In the genomic region with DNA sequence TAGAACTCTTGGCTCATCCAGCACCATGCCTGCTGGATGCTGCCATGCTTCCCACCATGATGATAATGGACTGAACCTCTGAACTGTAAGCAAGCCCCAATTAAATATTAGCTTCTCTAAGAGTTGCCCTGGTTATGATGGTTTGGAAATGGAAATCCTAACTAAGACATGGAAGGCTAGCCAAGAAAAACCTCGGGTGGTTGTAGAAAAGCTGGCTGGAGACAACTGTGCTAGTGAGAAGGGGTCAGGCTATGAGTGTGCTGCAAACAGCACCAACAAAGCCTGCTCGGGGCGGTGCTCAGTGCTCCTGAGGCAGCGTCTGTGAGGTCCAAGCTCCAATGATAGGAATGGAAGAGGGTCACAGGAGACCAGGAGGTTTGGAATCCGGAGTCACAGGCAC, we compare ENCODE assay signal across 28 mouse cellular contexts.
"Had no signal": no experiment of that assay in that cellular context is flagged by ENCODE, and none has a peak within 500 bp of the region (broad histone marks: within the 10 kb centered on the region; RNA-seq: fewer than 3 reads in every experiment).

No protein-coding gene starts in this region.

- H3K4me2 ChIP-seq: embryonic facial prominence, embryonic 12.5 days; embryonic facial prominence, embryonic 13.5 days; embryonic facial prominence, embryonic 15.5 days; forebrain, embryonic 12.5 days; forebrain, embryonic 13.5 days; forebrain, embryonic 15.5 days had no signal

- ATAC-seq: forebrain, embryonic 13.5 days; forebrain, embryonic 14.5 days; forebrain, embryonic 15.5 days; forebrain, embryonic 16.5 days; forebrain, postnatal 0 days had no signal

- H3K27ac ChIP-seq: embryonic facial prominence, embryonic 10.5 days; embryonic facial prominence, embryonic 12.5 days; embryonic facial prominence, embryonic 13.5 days; embryonic facial prominence, embryonic 15.5 days; forebrain, embryonic 10.5 days; forebrain, embryonic 12.5 days; forebrain, embryonic 13.5 days; forebrain, embryonic 15.5 days; gastrocnemius, adult 2 months had no signal

- DNase-seq: cerebellum, adult 18-20 months; cerebellum, adult 2 months; cerebellum, adult 8-10 months; cerebellum, adult 9-10 months; cerebellum, adult 9-11 months; cerebellum, postnatal 10 days; cerebellum, postnatal 14 days; cerebellum, postnatal 25 days; cerebellum, postnatal 36 days; embryo, embryonic 11 days; forebrain, postnatal 0 days; gastrocnemius, adult 2 months; gastrocnemius, postnatal 10 days; gastrocnemius, postnatal 14 days; gastrocnemius, postnatal 25 days; gastrocnemius, postnatal 36 days; heart, adult 11 months had no signal

- H3K9me3 ChIP-seq: embryonic facial prominence, embryonic 10.5 days; embryonic facial prominence, embryonic 12.5 days; embryonic facial prominence, embryonic 13.5 days; embryonic facial prominence, embryonic 15.5 days; forebrain, embryonic 10.5 days; forebrain, embryonic 12.5 days; forebrain, embryonic 13.5 days; forebrain, embryonic 15.5 days had no signal

- H3K27me3 ChIP-seq: embryonic facial prominence, embryonic 12.5 days; embryonic facial prominence, embryonic 13.5 days; embryonic facial prominence, embryonic 15.5 days; forebrain, embryonic 12.5 days; forebrain, embryonic 13.5 days; forebrain, embryonic 15.5 days had no signal

- H3K4me1 ChIP-seq: embryonic facial prominence, embryonic 12.5 days; embryonic facial prominence, embryonic 13.5 days; embryonic facial prominence, embryonic 15.5 days; forebrain, embryonic 10.5 days; forebrain, embryonic 12.5 days; forebrain, embryonic 13.5 days; forebrain, embryonic 15.5 days had no signal

- H3K9ac ChIP-seq: embryonic facial prominence, embryonic 12.5 days; embryonic facial prominence, embryonic 13.5 days; embryonic facial prominence, embryonic 15.5 days; forebrain, embryonic 12.5 days; forebrain, embryonic 13.5 days; forebrain, embryonic 15.5 days; forebrain, postnatal 0 days had no signal

- H3K4me3 ChIP-seq: embryonic facial prominence, embryonic 10.5 days; embryonic facial prominence, embryonic 12.5 days; embryonic facial prominence, embryonic 13.5 days; embryonic facial prominence, embryonic 15.5 days; erythroblast, embryonic 14.5 days; forebrain, embryonic 10.5 days; forebrain, embryonic 12.5 days; forebrain, embryonic 13.5 days; forebrain, embryonic 15.5 days; gastrocnemius, adult 2 months had no signal

- H3K36me3 ChIP-seq: embryonic facial prominence, embryonic 10.5 days; embryonic facial prominence, embryonic 12.5 days; embryonic facial prominence, embryonic 13.5 days; embryonic facial prominence, embryonic 15.5 days; forebrain, embryonic 10.5 days; forebrain, embryonic 12.5 days; forebrain, embryonic 15.5 days had no signal
